Mouse (Mus musculus): ENCODE measurements around the gene Camsap2. TPM values are rescaled to one million over a fixed set of nuclear protein-coding genes. Genes with fewer than 3 reads are reported as not detected.
A peak's percentile ranks its signal among the peaks of the same experiment; 100 is the strongest.

The Camsap2 gene
- polyA plus RNA-seq, 1 experiment from 2014 or later, result 34.7 TPM

DNA sequence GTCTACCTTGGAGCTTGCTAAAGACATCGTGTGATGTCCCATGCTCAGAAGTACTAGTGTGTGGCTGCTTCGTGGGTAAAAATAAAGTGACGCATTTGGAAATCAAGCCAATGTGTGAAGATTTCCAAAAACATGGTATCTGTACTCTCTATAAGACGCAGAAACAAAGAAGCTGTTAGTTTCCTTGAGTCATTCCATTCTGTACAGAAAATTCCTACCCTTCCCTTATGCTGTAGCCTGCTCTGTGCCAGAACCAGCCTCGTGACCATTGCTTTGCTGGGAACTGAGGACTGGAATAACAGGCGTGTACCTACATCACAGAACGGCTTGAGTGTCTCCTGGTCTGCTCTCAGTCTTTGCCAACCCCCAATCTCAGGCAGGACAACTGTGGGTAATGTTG, 104.1 kb downstream of the Camsap2 start:
- WGBS, result 89% methylated on average over 7 of the region's 7 CpGs

DNA sequence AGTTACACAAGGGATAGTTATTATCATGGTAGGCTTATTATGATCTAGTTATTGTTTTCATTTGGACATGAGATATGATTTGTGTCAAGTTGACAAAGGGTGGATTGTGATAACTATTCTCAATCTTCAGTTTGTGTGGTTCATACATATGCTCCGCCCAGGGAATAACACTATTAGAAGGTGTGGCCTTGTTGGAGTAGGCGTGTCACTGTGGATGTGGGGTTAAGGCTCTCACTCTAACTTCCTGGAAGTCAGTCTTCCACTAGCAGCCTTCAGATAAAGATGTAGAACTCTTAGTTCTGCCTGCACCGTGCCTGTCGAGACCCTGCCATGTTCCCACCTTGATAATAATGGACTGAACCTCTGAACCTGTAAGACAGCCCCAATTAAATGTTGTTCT, 107.4 kb downstream of the Camsap2 start:
- Histone ChIP-seq H3K4me2 (ENCODE audit: low read depth) (no peak overlapping the region), H3K4me1 (ENCODE audit: control insufficient read depth, insufficient read depth, low read length) (no peaks in the 10 kb centered on the region), H3K27ac (ENCODE audit: low read depth, low read length) (no peak overlapping the region), H3K4me3 (ENCODE audit: low read depth, low read length) (no peak overlapping the region), H3K36me3 (ENCODE audit: control insufficient read depth, insufficient read depth, low read length) (no peaks in the 10 kb centered on the region), H3K9ac (ENCODE audit: low read length) (no peak overlapping the region), H3K9me3 (ENCODE audit: control insufficient read depth, low read length) (no peaks in the 10 kb centered on the region), H3K27me3 (ENCODE audit: control insufficient read depth, insufficient read depth, low read length) (no peaks in the 10 kb centered on the region)
- ATAC-seq (ENCODE audit: insufficient read depth, low FRiP score, low TSS enrichment), result no peak
- WGBS, result 83% methylated on average over 4 of the region's 4 CpGs
- DNase-seq (ENCODE audit: low spot score), result no peak

More for the DNA sequence above, 104.1 kb downstream of the Camsap2 start:
- no peaks in the 10 kb centered on the region for H3K36me3 ChIP-seq (ENCODE audit: control insufficient read depth, insufficient read depth, low read length)
- H3K9ac ChIP-seq (ENCODE audit: low read length), result no peak overlapping the region
- H3K4me1 ChIP-seq (ENCODE audit: control insufficient read depth, insufficient read depth, low read length), result no peaks in the 10 kb centered on the region
- no peaks in the 10 kb centered on the region for H3K27me3 ChIP-seq (ENCODE audit: control insufficient read depth, insufficient read depth, low read length)
- H3K4me2 ChIP-seq (ENCODE audit: low read depth), result no peak overlapping the region
- no peak overlapping the region for H3K27ac ChIP-seq (ENCODE audit: low read depth, low read length)
- H3K4me3 ChIP-seq (ENCODE audit: low read depth, low read length), result no peak overlapping the region
- no peaks in the 10 kb centered on the region for H3K9me3 ChIP-seq (ENCODE audit: control insufficient read depth, low read length)
- DNase-seq (ENCODE audit: low spot score) (no peak), ATAC-seq (ENCODE audit: insufficient read depth, low FRiP score, low TSS enrichment) (no peak)

DNA sequence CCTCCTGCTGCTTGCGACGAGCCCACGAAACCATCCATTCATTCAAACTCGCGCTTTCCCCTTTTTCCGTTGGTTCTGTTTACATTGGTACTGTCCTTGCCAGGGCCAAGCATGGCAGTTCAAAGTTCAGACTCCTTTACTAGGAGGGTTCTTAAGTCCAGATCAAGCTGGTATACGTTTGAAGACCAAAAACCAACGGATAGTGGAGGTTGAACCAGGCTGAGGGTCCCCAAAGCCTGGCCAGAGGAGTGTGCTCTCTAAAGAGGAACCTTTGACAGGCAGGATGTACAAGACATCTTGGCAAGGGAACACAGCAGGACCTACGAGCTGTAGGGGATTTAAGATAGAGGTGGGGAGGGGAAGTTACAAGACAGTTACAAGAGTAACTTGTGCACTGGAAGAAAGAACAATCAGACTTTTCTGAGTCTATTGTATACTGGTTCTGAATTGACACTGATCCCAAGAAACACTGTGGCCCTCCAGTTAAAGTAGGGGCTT, 111.3 kb downstream of the Camsap2 start:
- peaks cover 33% of the 10 kb centered on the region for H3K4me1 ChIP-seq (ENCODE audit: control insufficient read depth, insufficient read depth, low read length)
- H3K4me3 ChIP-seq (ENCODE audit: low read depth, low read length), result peak overlapping the region; percentile 64
- peak overlapping the region; percentile 70 for H3K4me2 ChIP-seq (ENCODE audit: low read depth)
- under 1% methylated on average over 9 of the region's 9 CpGs for WGBS
- peak overlapping the region; percentile 47 for H3K27ac ChIP-seq (ENCODE audit: low read depth, low read length)
- peak overlapping the region; percentile 76 for H3K9ac ChIP-seq (ENCODE audit: low read length)
- ATAC-seq (ENCODE audit: insufficient read depth, low FRiP score, low TSS enrichment), result 0 out of 2 replicates have a peak, but pooled peaks have one; percentile 5
- no peaks in the 10 kb centered on the region for H3K36me3 ChIP-seq (ENCODE audit: control insufficient read depth, insufficient read depth, low read length)
- no peak for DNase-seq (ENCODE audit: low spot score)
- no peaks in the 10 kb centered on the region for H3K27me3 ChIP-seq (ENCODE audit: control insufficient read depth, insufficient read depth, low read length)
- H3K9me3 ChIP-seq (ENCODE audit: control insufficient read depth, low read length), result no peaks in the 10 kb centered on the region

GRCm38 (mm10) chr1:136233892-136234594, 111.9 kb downstream of the Camsap2 start, which contains the start of gene Inava:
Inava (minus strand) TSS chr1:136234264.
- Histone ChIP-seq H3K9ac (ENCODE audit: low read length) (peak within 1 kb of the TSS; percentile 76), H3K4me1 (ENCODE audit: control insufficient read depth, insufficient read depth, low read length) (peaks cover 39% of the 10 kb centered on the region), H3K4me3 (ENCODE audit: low read depth, low read length) (peak within 1 kb of the TSS; percentile 64), H3K4me2 (ENCODE audit: low read depth) (peak within 1 kb of the TSS; percentile 70), H3K27ac (ENCODE audit: low read depth, low read length) (peak within 1 kb of the TSS; percentile 60), H3K27me3 (ENCODE audit: control insufficient read depth, insufficient read depth, low read length) (no peaks in the 10 kb centered on the region), H3K9me3 (ENCODE audit: control insufficient read depth, low read length) (no peaks in the 10 kb centered on the region), H3K36me3 (ENCODE audit: control insufficient read depth, insufficient read depth, low read length) (no peaks in the 10 kb centered on the region)
- DNase-seq (ENCODE audit: low spot score) (peak; percentile 91), ATAC-seq (ENCODE audit: insufficient read depth, low FRiP score, low TSS enrichment) (peak; percentile 84)
- WGBS, result under 1% methylated on average over 36 of the region's 51 CpGs

GRCm38 (mm10) chr1:136232986-136233790, 112.7 kb downstream of the Camsap2 start:
- H3K4me3 ChIP-seq (ENCODE audit: low read depth, low read length), result peak overlapping the region; percentile 64
- peak overlapping the region; percentile 70 for H3K4me2 ChIP-seq (ENCODE audit: low read depth)
- peak overlapping the region; percentile 60 for H3K27ac ChIP-seq (ENCODE audit: low read depth, low read length)
- 0% methylated on average over 23 of the region's 23 CpGs for WGBS
- H3K27me3 ChIP-seq (ENCODE audit: control insufficient read depth, insufficient read depth, low read length), result no peaks in the 10 kb centered on the region
- DNase-seq (ENCODE audit: low spot score), result peak; percentile 59
- ATAC-seq (ENCODE audit: insufficient read depth, low FRiP score, low TSS enrichment), result peak; percentile 14; the same call in 1 of the 2 replicates
- H3K36me3 ChIP-seq (ENCODE audit: control insufficient read depth, insufficient read depth, low read length), result no peaks in the 10 kb centered on the region
- peaks cover 47% of the 10 kb centered on the region for H3K4me1 ChIP-seq (ENCODE audit: control insufficient read depth, insufficient read depth, low read length)
- peak overlapping the region; percentile 76 for H3K9ac ChIP-seq (ENCODE audit: low read length)
- no peaks in the 10 kb centered on the region for H3K9me3 ChIP-seq (ENCODE audit: control insufficient read depth, low read length)

DNA sequence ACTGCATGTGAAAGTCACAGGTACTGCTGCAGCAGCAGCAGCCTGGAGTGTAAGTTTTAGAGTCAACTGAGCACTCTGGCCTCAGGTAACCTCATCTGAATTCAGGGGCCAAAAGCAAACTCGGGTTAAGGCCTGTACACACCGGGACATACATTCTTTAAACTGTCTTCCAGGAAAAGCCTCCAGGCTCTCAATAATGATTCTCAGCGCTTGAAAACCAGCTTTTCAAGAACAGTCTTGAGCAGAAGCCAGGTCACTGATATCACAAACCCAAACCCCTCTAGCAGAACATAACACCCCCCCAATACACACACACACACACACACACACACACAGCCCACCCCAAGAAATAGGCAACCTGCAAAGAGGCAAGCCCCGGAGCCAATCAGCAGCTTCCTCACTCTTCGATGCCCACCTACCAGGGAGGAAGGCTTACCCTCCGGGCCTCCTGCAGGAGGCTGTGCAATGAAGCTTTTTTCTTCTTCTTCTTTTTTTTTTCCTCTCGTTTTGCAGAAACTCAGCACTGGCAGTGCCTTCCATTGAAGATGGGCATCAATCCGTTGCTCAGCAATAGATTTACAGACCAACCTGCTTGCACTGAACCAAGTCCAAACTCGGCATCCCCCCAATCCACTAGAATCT, 113.5 kb downstream of the Camsap2 start:
- peak overlapping the region; percentile 64 for H3K4me3 ChIP-seq (ENCODE audit: low read depth, low read length)
- H3K9me3 ChIP-seq (ENCODE audit: control insufficient read depth, low read length), result no peaks in the 10 kb centered on the region
- H3K27me3 ChIP-seq (ENCODE audit: control insufficient read depth, insufficient read depth, low read length), result no peaks in the 10 kb centered on the region
- peak overlapping the region; percentile 70 for H3K4me2 ChIP-seq (ENCODE audit: low read depth)
- no peaks in the 10 kb centered on the region for H3K36me3 ChIP-seq (ENCODE audit: control insufficient read depth, insufficient read depth, low read length)
- peak overlapping the region; percentile 76 for H3K9ac ChIP-seq (ENCODE audit: low read length)
- WGBS, result 2% methylated on average over 9 of the region's 9 CpGs
- ATAC-seq (ENCODE audit: insufficient read depth, low FRiP score, low TSS enrichment), result no peak
- peaks cover 49% of the 10 kb centered on the region for H3K4me1 ChIP-seq (ENCODE audit: control insufficient read depth, insufficient read depth, low read length)
- no peak overlapping the region for H3K27ac ChIP-seq (ENCODE audit: low read depth, low read length)
- no peak for DNase-seq (ENCODE audit: low spot score)

GRCm38 (mm10) chr1:136231596-136231995, 114.3 kb downstream of the Camsap2 start:
- ATAC-seq (ENCODE audit: insufficient read depth, low FRiP score, low TSS enrichment) (no peak), DNase-seq (ENCODE audit: low spot score) (no peak)
- peak overlapping the region; percentile 64 for H3K4me3 ChIP-seq (ENCODE audit: low read depth, low read length)
- H3K4me1 ChIP-seq (ENCODE audit: control insufficient read depth, insufficient read depth, low read length), result peaks cover 49% of the 10 kb centered on the region
- peak overlapping the region; percentile 70 for H3K4me2 ChIP-seq (ENCODE audit: low read depth)
- 0% methylated on average over 6 of the region's 6 CpGs for WGBS
- no peak overlapping the region for H3K27ac ChIP-seq (ENCODE audit: low read depth, low read length)
- H3K9me3 ChIP-seq (ENCODE audit: control insufficient read depth, low read length), result no peaks in the 10 kb centered on the region
- no peaks in the 10 kb centered on the region for H3K27me3 ChIP-seq (ENCODE audit: control insufficient read depth, insufficient read depth, low read length)
- H3K36me3 ChIP-seq (ENCODE audit: control insufficient read depth, insufficient read depth, low read length), result peaks cover 3% of the 10 kb centered on the region; the same call in 1 of the 2 replicates
- peak overlapping the region; percentile 18 for H3K9ac ChIP-seq (ENCODE audit: low read length)

GRCm38 (mm10) chr1:136230201-136230600, 115.7 kb downstream of the Camsap2 start:
- Histone ChIP-seq H3K4me3 (ENCODE audit: low read depth, low read length) (0 out of 2 replicates have a peak overlapping the region, but pooled peaks have one; percentile 0), H3K4me1 (ENCODE audit: control insufficient read depth, insufficient read depth, low read length) (peaks cover 49% of the 10 kb centered on the region), H3K27ac (ENCODE audit: low read depth, low read length) (no peak overlapping the region), H3K36me3 (ENCODE audit: control insufficient read depth, insufficient read depth, low read length) (peaks cover 8% of the 10 kb centered on the region), H3K9me3 (ENCODE audit: control insufficient read depth, low read length) (no peaks in the 10 kb centered on the region), H3K9ac (ENCODE audit: low read length) (peak overlapping the region; percentile 37; the same call in 1 of the 2 replicates), H3K27me3 (ENCODE audit: control insufficient read depth, insufficient read depth, low read length) (no peaks in the 10 kb centered on the region), H3K4me2 (ENCODE audit: low read depth) (peak overlapping the region; percentile 70)
- WGBS, result 20% methylated on average over 11 of the region's 11 CpGs
- ATAC-seq (ENCODE audit: insufficient read depth, low FRiP score, low TSS enrichment) (no peak), DNase-seq (ENCODE audit: low spot score) (no peak)

Measured in neural tube, embryonic 11.5 days (tissue).